Mouse (Mus musculus) ovary, postnatal 10 days (tissue): Measurements from ENCODE around the gene Shisal2b.
"Not testable (repeated sequence)": the region's sequence is repeated elsewhere in the genome, so short reads cannot be mapped to it uniquely, and the experiment has no call there.

Experiments
- DNase-seq: peaks from one replicate; pipeline ENCODE4 v3.0.0; 2022; ENCODE audit warnings: low spot score

Shisal2b gene

DNA sequence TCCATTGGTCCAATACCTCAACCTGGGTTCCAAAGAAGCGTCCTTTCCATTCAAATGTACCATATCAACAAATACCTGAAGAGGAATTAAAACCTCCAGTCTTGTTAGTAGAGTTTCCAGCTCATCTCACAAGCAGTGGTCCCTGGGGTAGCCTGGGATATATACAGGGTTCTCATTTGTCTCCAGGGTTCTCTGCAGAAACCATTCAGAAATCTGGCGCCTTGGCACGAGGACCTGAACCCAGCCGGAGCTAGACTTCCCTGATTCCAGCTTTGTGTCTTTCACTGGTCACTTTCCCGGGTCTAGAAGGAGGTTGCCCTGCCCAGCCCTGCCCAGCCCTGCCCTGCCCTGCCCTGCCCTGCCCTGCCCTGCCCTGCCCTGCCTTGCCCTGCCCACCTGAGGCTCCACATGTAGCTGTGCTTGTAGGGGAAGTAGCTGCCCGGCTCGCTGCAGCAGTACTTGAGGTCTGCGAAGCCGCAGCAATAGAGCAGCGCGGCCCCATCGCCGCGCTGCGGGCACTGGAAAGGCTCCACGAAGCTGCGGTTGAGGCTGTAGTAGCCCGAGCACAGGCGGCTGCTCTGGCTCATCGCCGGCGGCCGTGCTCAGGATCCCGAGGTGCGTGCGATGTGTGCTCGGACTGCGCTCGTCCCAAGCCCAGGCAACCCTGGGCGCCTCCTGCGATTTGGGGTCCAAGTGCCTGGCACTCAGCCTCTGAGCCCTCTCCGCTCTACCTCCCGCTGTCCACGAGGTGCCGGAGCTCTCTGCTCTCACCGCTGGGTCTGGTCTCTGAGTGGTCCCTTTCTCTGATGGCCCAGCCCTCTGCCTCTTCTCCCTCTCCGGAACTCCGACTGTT is at the start of gene Shisal2b:
TSS of gene Shisal2b (minus strand) at position 767 of the 853 bp plus-strand sequence.
- peak; percentile 2 for DNase-seq

DNA sequence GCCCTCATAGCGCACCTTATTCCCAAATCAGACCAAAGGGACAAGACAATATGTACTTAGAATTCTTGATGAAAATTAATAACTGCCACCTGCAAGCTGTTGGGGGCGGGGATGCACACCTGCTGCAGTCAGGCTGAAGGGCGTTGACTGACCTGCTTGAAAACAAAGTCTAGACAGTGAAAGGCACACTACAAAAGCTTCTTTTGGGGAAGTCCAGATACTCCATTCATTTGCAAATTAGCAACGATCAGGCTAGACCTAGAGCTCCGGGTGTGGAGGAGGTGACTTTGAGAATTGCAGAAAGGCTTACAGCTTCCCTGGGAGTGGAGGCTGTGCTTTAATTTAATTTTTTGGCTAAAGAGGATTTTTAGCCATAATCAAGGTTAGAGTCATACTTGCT is 47.9 kb upstream of the Shisal2b start:
- DNase-seq, result not testable (repeated sequence)

GRCm38 (mm10) chr13:104911006-104911405 is 47.3 kb upstream of the Shisal2b start:
- DNase-seq, result not testable (repeated sequence)

DNA sequence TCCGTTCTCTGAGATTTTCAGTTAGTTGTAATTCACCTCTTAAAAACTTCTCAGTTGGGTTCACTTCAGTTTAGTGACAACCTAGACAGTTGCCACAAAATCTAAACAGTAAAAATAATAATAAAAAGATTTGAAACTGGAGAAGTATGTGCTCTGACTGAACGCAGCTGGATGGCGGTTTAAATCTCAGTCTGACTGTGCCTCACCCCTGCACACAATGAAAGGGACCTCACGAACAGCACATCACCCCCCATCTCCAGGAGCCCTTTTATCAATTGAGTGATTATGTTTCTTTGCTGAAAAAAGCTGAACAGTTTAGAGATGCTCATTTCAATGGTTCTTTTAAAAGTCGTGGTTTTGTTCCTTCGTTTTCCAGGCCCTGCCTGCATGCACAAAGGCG is 45.0 kb upstream of the Shisal2b start:
- no peak for DNase-seq

- no peak for DNase-seq
Observed at GRCm38 (mm10) chr13:104894771-104895170, 31.1 kb upstream of the Shisal2b start.

DNA sequence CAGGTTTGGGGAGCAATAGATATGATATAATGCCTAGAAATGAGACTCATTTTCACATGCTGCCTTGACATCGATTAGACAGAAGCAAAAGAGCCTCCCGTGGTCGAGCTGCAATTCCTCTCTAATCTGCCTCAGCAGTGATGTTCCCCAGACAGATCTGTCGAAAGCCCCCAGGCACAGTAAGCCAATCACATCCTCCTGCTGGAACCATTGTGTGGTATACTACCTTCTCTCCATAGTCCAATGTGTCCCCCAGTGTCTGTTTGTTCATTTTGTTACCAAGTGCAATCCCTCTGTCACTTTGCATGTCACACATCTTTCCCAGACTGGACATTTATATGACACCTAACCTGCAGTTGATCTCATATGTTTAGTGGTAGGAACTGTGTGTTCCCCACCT is 28.6 kb upstream of the Shisal2b start:
- no peak for DNase-seq

DNA sequence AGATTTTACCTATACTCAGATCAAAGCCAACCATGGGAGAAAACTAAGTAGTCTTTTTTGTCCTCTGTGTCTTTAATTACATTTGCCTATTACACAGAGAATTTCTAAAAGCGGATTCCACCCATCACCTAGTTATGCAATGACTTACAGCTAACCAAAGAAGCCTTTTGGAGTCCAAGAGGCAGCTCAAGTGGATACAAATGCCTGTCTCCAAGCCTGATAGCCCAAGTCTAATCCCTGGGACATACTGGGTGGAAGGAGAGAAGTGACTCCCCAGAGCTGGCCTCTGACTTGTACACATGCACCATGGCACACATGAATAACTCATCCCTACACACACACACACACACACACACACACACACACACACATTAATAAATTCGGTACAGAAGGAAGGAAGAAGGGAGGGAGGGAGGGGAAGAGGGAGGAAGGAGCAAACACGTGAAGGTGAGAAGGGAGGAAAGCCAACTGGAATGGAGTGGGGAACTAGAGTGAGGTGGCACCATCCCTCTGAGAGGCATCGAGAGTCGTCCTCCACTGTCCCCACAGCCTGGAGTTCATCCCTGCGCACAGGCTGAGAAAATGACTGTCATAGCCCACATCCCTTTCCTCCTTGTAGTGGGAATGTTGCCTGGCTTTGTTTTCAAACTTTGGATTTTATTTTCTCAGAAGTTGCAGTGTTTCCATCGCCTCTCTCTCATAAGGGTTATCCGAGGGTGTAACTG is 22.8 kb upstream of the Shisal2b start:
- no peak for DNase-seq

- DNase-seq, result no peak
Observed at GRCm38 (mm10) chr13:104883566-104884249, 20.0 kb upstream of the Shisal2b start.

- no peak for DNase-seq
Observed at GRCm38 (mm10) chr13:104878508-104878907, 14.8 kb upstream of the Shisal2b start.

DNA sequence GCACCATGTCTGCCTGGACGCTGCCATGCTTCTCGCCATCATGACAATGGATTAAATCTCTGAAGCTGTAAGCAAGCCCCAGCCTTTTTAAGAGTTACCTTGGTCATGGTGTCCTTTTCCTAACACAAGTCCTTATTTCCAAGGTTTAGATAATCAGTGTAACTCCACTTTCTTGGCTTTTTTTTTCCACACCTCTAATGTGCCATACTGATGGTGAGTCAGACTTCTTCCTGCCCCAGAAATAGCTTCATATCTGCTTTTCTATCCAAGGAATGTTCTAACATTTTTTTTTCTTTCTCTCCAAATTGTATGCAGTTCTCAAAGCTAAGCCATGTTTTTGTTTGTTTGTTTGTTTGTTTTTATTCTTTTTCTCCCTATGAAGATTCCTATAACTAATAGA is 6.2 kb upstream of the Shisal2b start:
- no peak for DNase-seq

- no peak for DNase-seq
Observed at GRCm38 (mm10) chr13:104866726-104867125, 3.0 kb upstream of the Shisal2b start.

GRCm38 (mm10) chr13:104853645-104854044 is 10.0 kb downstream of the Shisal2b start:
- no peak for DNase-seq

DNA sequence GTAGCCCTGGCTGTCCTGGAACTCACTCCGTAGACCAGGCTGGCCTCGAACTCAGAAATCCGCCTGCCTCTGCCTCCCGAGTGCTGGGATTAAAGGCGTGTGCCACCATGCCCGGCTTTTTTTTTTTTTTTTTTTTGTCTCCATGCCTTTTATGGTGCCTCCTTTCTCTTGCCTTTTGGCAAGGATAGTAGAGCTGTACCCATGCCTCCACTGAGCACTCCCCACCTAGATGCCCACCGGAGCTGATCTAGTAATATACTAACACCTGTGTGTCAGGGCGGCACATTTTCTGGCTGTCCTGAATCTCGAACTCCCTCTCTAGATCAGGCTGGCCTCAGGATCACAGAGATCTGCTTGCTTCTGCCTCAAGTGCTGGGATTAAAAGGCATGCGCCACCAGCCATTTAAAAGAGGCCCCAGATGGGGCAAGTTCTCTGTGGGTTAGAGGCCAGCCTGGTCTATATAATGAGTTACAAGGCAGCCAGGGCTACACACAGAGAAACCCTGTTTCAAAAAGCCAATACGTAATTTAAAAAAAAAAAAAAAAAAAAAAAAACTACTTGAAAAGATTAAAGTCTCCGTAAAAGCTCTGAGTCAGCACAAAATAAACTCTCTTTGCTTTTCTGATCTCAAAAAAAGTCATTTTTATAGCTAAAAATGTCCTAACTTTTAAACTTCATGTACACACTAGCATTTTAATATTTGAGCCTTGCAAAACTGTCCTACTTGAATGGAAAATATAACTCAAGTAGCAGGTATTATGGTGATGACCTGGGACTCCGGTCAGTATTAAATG is 20.2 kb downstream of the Shisal2b start:
- no peak for DNase-seq

- DNase-seq, result no peak
Observed at GRCm38 (mm10) chr13:104841937-104842336, 21.8 kb downstream of the Shisal2b start.

GRCm38 (mm10) chr13:104837628-104838027 is 26.1 kb downstream of the Shisal2b start:
- no peak for DNase-seq

DNA sequence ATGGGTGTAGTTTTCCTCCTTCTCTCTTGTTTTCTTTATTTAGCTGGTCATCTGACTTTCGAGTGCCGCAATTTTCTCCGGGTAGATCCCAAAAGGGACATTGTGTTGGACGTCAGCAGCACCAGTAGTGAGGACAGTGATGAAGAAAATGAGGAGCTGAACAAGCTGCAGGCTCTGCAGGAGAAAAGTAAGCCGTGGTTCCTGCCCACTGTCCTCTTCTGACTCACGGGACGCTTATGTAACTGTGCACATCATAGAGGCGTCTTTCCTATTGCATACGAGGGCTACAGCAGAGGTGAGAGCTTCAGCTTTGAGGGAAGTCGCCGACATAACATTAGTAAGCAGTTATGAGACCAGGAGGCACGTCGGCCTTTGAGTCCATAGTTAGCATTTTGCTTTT is 30.9 kb downstream of the Shisal2b start:
- no peak for DNase-seq

DNA sequence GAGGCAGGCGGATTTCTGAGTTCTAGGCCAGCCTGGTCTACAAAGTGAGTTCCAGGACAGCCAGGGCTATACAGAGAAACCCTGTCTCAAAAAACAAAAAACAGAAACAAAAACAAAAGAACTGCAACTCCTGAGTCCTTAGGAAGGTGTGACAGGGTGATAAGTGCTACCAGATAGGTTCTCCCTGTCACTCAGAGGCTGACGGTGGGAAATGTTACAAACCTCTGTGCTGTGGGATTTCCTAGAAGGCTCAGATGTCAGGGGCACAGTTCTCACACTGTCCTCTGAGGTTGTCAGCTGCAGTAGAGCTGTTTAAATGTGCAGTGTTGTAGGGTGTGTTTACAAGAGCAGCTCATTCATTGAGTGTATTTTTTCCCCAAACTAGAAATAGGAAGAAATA is 38.2 kb downstream of the Shisal2b start:
- no peak for DNase-seq

- no peak for DNase-seq
Observed at GRCm38 (mm10) chr13:104822411-104822838, 41.3 kb downstream of the Shisal2b start.

DNA sequence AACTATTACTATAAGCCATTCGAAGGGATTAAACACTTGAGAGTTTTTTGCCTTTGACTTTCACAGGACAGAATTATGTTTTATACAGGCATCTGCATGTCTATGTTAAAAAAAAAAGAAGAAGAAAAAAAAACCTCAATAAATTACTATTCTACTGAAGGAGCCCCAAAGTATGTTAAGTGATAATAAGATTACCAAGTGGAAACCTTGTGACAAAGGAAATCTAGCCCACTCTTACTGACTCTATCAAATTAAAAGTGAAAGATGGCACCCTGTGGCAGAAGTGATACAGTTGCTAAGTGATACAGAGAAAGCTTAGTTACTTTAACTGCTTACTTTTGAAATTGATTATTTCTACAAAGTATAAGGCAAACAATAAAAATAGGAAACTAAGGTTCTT is 41.8 kb downstream of the Shisal2b start:
- DNase-seq, result no peak

DNA sequence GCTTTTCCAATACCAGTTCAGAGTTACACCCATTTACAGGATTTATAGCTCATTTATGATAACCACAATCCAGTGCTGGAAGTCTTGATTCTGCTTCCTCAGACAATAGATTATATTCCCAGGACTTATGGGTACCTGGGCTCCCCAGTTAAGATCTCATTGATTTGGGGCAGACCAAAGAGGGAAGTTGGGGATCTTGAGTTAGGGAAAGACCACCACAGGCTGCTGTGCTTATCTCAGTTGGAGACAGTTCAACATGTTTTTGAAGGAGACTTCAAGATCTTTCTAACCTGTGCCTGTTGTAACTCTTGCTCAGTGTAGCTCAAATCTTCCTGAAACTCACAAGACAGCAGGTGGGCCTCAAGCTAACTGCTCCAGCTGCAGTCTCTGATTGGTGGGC is 42.5 kb downstream of the Shisal2b start:
- DNase-seq, result no peak

DNA sequence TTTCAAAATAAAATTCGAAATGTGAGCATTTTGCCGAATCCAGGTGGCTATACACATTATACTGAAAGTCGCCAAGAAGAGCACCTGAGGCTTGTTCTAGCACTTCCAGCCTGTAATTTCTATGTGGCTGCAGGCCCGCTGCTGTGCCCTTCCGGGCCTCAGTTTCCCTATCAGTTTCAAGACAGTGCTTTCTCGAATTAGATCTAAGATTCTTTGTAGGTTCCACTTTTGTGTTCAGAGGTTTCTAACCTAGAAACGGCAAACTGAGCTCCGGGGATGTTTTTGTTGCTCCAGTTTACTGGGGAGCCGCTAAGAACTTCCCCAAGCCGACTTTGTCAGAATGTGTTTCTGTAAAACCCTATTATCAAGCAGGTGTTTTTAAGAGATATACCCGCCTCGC is 46.0 kb downstream of the Shisal2b start:
- no peak for DNase-seq
